In the genomic region with DNA sequence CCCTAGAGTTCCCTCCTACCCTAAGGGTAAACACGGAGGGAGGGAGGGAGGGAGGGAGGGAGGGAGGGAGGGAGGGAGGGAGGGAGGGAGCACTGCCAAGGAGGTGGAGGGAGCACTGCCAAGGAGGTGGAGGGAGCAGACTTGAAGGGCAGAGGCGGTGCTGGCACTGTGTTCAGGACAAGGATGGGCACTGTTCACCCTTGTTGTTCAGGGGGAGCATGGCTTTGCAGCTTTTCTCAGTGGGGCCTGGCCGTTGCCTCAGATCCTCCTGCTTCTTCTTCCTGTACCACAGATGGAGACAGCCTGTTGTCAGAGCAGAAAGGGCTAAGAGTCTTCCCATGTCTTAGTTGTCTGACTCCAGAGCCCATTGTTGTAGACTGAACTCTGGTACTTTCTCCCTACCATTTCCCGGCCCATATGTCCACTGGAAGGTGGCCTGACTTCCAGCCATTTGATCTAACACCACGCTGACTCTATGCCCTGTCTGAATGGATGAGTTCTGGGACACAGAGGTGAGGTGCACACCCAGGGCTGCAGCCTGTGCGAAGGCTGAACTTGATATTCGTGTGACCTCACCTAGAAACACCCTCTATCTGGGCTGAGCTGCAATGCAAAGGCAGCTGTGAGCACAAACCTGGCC, we compare ENCODE assay signal across 10 mouse cellular contexts. TPM values are rescaled to one million over a fixed set of nuclear protein-coding genes. Genes with fewer than 3 reads are reported as not detected.
DNase-seq lines count a peak whose midpoint lies in the region; ATAC-seq and TF ChIP-seq lines count a peak whose summit lies in the region.
"Had no signal": no experiment of that assay in that cellular context is flagged by ENCODE, and none has a peak within 500 bp of the region (broad histone marks: within the 10 kb centered on the region; RNA-seq: fewer than 3 reads in every experiment).

No protein-coding gene starts in this region.

- H3K27ac ChIP-seq in spleen, adult 2 months (ENCODE audit: insufficient read depth, low read length): 0 out of 2 replicates have a peak overlapping the region, but pooled peaks have one; percentile 3
- peak overlapping the region; percentile 84 for H3K27ac ChIP-seq in hindbrain, postnatal 0 days
- no peak overlapping the region for H3K27ac ChIP-seq in heart, embryonic 12.5 days (ENCODE audit: poor library complexity, severe bottlenecking)
- H3K27ac ChIP-seq: heart, embryonic 13.5 days had no signal

- 0 out of 2 replicates have a peak, but pooled peaks have one; percentile 9 for ATAC-seq in hindbrain, postnatal 0 days
- no peak for ATAC-seq in heart, embryonic 12.5 days (ENCODE audit: insufficient number of reproducible peaks, low FRiP score)
- ATAC-seq: liver, postnatal 0 days had no signal

- 83% methylated on average over 6 of the region's 7 CpGs for WGBS in spleen, adult 2 months
- 29% methylated on average over 6 of the region's 7 CpGs for WGBS in hindbrain, postnatal 0 days
- WGBS in heart, embryonic 12.5 days: 68% methylated on average over 7 of the region's 7 CpGs

- H3K36me3 ChIP-seq in spleen, adult 2 months (ENCODE audit: control insufficient read depth, insufficient read depth, low read length): no peaks in the 10 kb centered on the region
- no peaks in the 10 kb centered on the region for H3K36me3 ChIP-seq in hindbrain, postnatal 0 days (ENCODE audit: insufficient read depth, low read length)
- peaks cover 39% of the 10 kb centered on the region for H3K36me3 ChIP-seq in heart, embryonic 12.5 days

- H3K9me3 ChIP-seq in hindbrain, postnatal 0 days (ENCODE audit: low read length): no peaks in the 10 kb centered on the region
- no peaks in the 10 kb centered on the region for H3K9me3 ChIP-seq in heart, embryonic 12.5 days (replicated peaks)
- H3K9me3 ChIP-seq: heart, embryonic 13.5 days had no signal

- TF ChIP-seq POLR2A in spleen, adult 2 months (IDR thresholded peaks at IDR 0.05; ENCODE audit: low read depth, low read length): no peak

- TF ChIP-seq CTCF in spleen, adult 2 months (IDR thresholded peaks at IDR 0.05; ENCODE audit: extremely low read depth, insufficient read depth, insufficient read length, insufficient replicate concordance): no peak
- no peak for TF ChIP-seq CTCF in hindbrain, postnatal 0 days (IDR thresholded peaks at IDR 0.05; ENCODE audit: low read depth)

- H3K27me3 ChIP-seq in spleen, adult 2 months (ENCODE audit: control insufficient read depth, insufficient read depth, low read length): no peaks in the 10 kb centered on the region
- H3K27me3 ChIP-seq in hindbrain, postnatal 0 days (ENCODE audit: insufficient read depth, low read length): no peaks in the 10 kb centered on the region
- H3K27me3 ChIP-seq in heart, embryonic 12.5 days (replicated peaks): no peaks in the 10 kb centered on the region; the same call in 1 of the 2 replicates
- H3K27me3 ChIP-seq: heart, embryonic 13.5 days had no signal

- peak; percentile 68 for DNase-seq in cerebellum, adult 9-10 months
- no peak for DNase-seq in cerebellum, postnatal 4 days (ENCODE audit: low spot score in 2 of 2)
- DNase-seq in spleen, adult 2 months (ENCODE audit: low read depth in 1 of 2, low spot score in 2 of 2): no peak
- no peak for DNase-seq in spleen, postnatal 36 days (ENCODE audit: low spot score in 2 of 2)
- peak; percentile 49 for DNase-seq in hindbrain, postnatal 0 days (ENCODE audit: low spot score)
- no peak for DNase-seq in B cell, adult 2 months
- DNase-seq in adrenal gland, adult (ENCODE audit: inconsistent age in 2 of 2, low spot score in 1 of 2): no peak
- DNase-seq: liver, postnatal 0 days had no signal

- no peak overlapping the region for H3K4me2 ChIP-seq in hindbrain, postnatal 0 days (ENCODE audit: low read depth, low read length)
- H3K4me2 ChIP-seq in heart, embryonic 12.5 days: no peak overlapping the region
- H3K4me2 ChIP-seq: heart, embryonic 13.5 days had no signal

- H3K4me3 ChIP-seq in spleen, adult 2 months (ENCODE audit: extremely low read depth, insufficient read depth, insufficient read length): no peak overlapping the region
- no peak overlapping the region for H3K4me3 ChIP-seq in hindbrain, postnatal 0 days (ENCODE audit: low read length)
- no peak overlapping the region for H3K4me3 ChIP-seq in heart, embryonic 12.5 days
- H3K4me3 ChIP-seq: heart, embryonic 13.5 days had no signal

- H3K9ac ChIP-seq in hindbrain, postnatal 0 days (replicated peaks; ENCODE audit: low read length): no peak overlapping the region
- no peak overlapping the region for H3K9ac ChIP-seq in heart, embryonic 12.5 days
- H3K9ac ChIP-seq: heart, embryonic 13.5 days; liver, postnatal 0 days had no signal

- no peaks in the 10 kb centered on the region for H3K4me1 ChIP-seq in spleen, adult 2 months (ENCODE audit: control insufficient read depth, insufficient read depth, insufficient read length)
- peaks cover 20% of the 10 kb centered on the region for H3K4me1 ChIP-seq in hindbrain, postnatal 0 days (ENCODE audit: insufficient read depth, low read length)
- peaks cover 17% of the 10 kb centered on the region for H3K4me1 ChIP-seq in heart, embryonic 12.5 days (replicated peaks)

RNA-seq across cellular contexts. Expression of a gene that starts 43.0 kb away (rescaled TPM):
- 15.4 and 17.9 TPM in 2 replicates for polyA plus RNA-seq in spleen, adult 2 months (2012; rRNA removed)
- 249 and 259 TPM in 2 replicates for total RNA-seq in hindbrain, postnatal 0 days (2014; rRNA removed)
- 455 and 488 TPM in 2 replicates for polyA plus RNA-seq in hindbrain, postnatal 0 days (2015; fragmentation: Nextera tagmentation; extraction: Ambion mirVana)
- 63.4 and 64.6 TPM in 2 replicates for polyA plus RNA-seq in heart, embryonic 12.5 days (2016; fragmentation: Nextera tagmentation; extraction: Ambion mirVana)

RNA-seq across cellular contexts. Expression of a gene that starts 53.1 kb away (rescaled TPM):
- 10.5 and 15.7 TPM in 2 replicates for polyA plus RNA-seq in spleen, adult 2 months (2012; rRNA removed)
- 167 and 170 TPM in 2 replicates for total RNA-seq in hindbrain, postnatal 0 days (2014; rRNA removed)
- 17.1 and 19.0 TPM in 2 replicates for polyA plus RNA-seq in hindbrain, postnatal 0 days (2015; fragmentation: Nextera tagmentation; extraction: Ambion mirVana)
- 11.9 and 14.0 TPM in 2 replicates for polyA plus RNA-seq in heart, embryonic 12.5 days (2016; fragmentation: Nextera tagmentation; extraction: Ambion mirVana)

Comparison
In these comparisons a context has a peak if more than half of its experiments do, and no peak if none do; other contexts are left out.
1. DNase-seq: peak in cerebellum, adult 9-10 months (single experiment) and hindbrain, postnatal 0 days (single experiment); none in cerebellum, postnatal 4 days (0 of 2), spleen, adult 2 months (0 of 2), spleen, postnatal 36 days (0 of 2), B cell, adult 2 months (0 of 2) and adrenal gland, adult (0 of 2).